Mouse (Mus musculus) brown adipose tissue, adult 24 weeks (tissue): ENCODE data around the gene Tarbp2. TPM values are rescaled to one million over a fixed set of nuclear protein-coding genes. Genes with fewer than 3 reads are reported as not detected.

Experiments used
- H3K27ac ChIP-seq: fragments of 200-500 bp; replicated peaks from 2 replicates; pipeline ENCODE4 v1.5.1; 2012; ENCODE audit warnings: low read depth, mild to moderate bottlenecking, low read length
- H3K4me1 ChIP-seq: fragments of 200-500 bp; 2 replicates; pipeline ENCODE4 v1.6.1; 2012; ENCODE audit warnings: low read length, mixed read lengths; ENCODE audit not compliant: control insufficient read depth, insufficient read depth, insufficient read length
- H3K4me3 ChIP-seq: fragments of 200-500 bp; 2 replicates; pipeline ENCODE4 v1.5.1; 2012; ENCODE audit warnings: low read depth, mild to moderate bottlenecking, low read length, moderate library complexity; ENCODE audit not compliant: insufficient read depth
- polyA plus RNA-seq: library from polyadenylated mRNA; stranded (reverse); fragments of >200 nt; gene quantifications from 2 replicates; pipeline ENCODE4 v1.2.4, GENCODE M21; 2012; ENCODE audit not compliant: missing spikeins, insufficient read depth, insufficient read length

The Tarbp2 gene
- 21.2 and 23.6 TPM in 2 replicates for polyA plus RNA-seq

- peak within 1 kb of the TSS; percentile 98 for H3K27ac ChIP-seq
- H3K4me3 ChIP-seq: peak within 1 kb of the TSS; percentile 81
- peaks cover 4% of the 10 kb centered on the region; the same call in 1 of the 2 replicates for H3K4me1 ChIP-seq
Observed at GRCm38 (mm10) chr15:102517976-102518858, at the start of gene Tarbp2. Tarbp2 (plus strand) TSS chr15:102518192.

GRCm38 (mm10) chr15:102468675-102469370 lies 49.2 kb upstream of the Tarbp2 start:
- Histone ChIP-seq H3K27ac (no peak overlapping the region), H3K4me3 (no peak overlapping the region)

GRCm38 (mm10) chr15:102470183-102470604 lies 47.8 kb upstream of the Tarbp2 start, which contains the start of gene Pcbp2:
Pcbp2 (plus strand) TSS chr15:102470539.
- peak within 1 kb of the TSS; percentile 95 for H3K27ac ChIP-seq
- H3K4me3 ChIP-seq: peak within 1 kb of the TSS; percentile 99
- no peaks in the 10 kb centered on the region for H3K4me1 ChIP-seq

More at GRCm38 (mm10) chr15:102468675-102469370, 49.2 kb upstream of the Tarbp2 start:
- no peaks in the 10 kb centered on the region for H3K4me1 ChIP-seq

- H3K27ac ChIP-seq: peak overlapping the region; percentile 95
- H3K4me3 ChIP-seq: peak overlapping the region; percentile 99
- no peaks in the 10 kb centered on the region for H3K4me1 ChIP-seq
Observed at GRCm38 (mm10) chr15:102470605-102471294, 47.2 kb upstream of the Tarbp2 start.

- H3K4me1 ChIP-seq: no peaks in the 10 kb centered on the region
- H3K4me3 ChIP-seq: peak overlapping the region; percentile 99
- no peak overlapping the region for H3K27ac ChIP-seq
Observed at GRCm38 (mm10) chr15:102471295-102471645, 46.7 kb upstream of the Tarbp2 start.

- Histone ChIP-seq H3K4me1 (no peaks in the 10 kb centered on the region), H3K4me3 (no peak overlapping the region), H3K27ac (no peak overlapping the region)
Observed at GRCm38 (mm10) chr15:102471727-102472126, 46.3 kb upstream of the Tarbp2 start.

GRCm38 (mm10) chr15:102473246-102473645 lies 44.7 kb upstream of the Tarbp2 start:
- no peak overlapping the region for H3K4me3 ChIP-seq
- no peak overlapping the region for H3K27ac ChIP-seq
- H3K4me1 ChIP-seq: no peaks in the 10 kb centered on the region

GRCm38 (mm10) chr15:102474520-102474919 lies 43.5 kb upstream of the Tarbp2 start:
- Histone ChIP-seq H3K4me3 (no peak overlapping the region), H3K27ac (no peak overlapping the region), H3K4me1 (no peaks in the 10 kb centered on the region)

- H3K4me3 ChIP-seq: no peak overlapping the region
- no peaks in the 10 kb centered on the region for H3K4me1 ChIP-seq
- no peak overlapping the region for H3K27ac ChIP-seq
Observed at GRCm38 (mm10) chr15:102483136-102483535, 34.9 kb upstream of the Tarbp2 start.

- Histone ChIP-seq H3K27ac (no peak overlapping the region), H3K4me1 (no peaks in the 10 kb centered on the region), H3K4me3 (no peak overlapping the region)
Observed at GRCm38 (mm10) chr15:102485853-102486252, 32.1 kb upstream of the Tarbp2 start.

- Histone ChIP-seq H3K4me3 (no peak overlapping the region), H3K4me1 (no peaks in the 10 kb centered on the region), H3K27ac (no peak overlapping the region)
Observed at GRCm38 (mm10) chr15:102487664-102488063, 30.3 kb upstream of the Tarbp2 start.

GRCm38 (mm10) chr15:102498322-102498721 lies 19.7 kb upstream of the Tarbp2 start:
- Histone ChIP-seq H3K4me1 (no peaks in the 10 kb centered on the region), H3K27ac (no peak overlapping the region), H3K4me3 (no peak overlapping the region)

- Histone ChIP-seq H3K4me1 (no peaks in the 10 kb centered on the region), H3K27ac (no peak overlapping the region), H3K4me3 (no peak overlapping the region)
Observed at GRCm38 (mm10) chr15:102499370-102499769, 18.6 kb upstream of the Tarbp2 start.

- Histone ChIP-seq H3K4me1 (no peaks in the 10 kb centered on the region), H3K4me3 (no peak overlapping the region)
Observed at GRCm38 (mm10) chr15:102499851-102500250, 18.1 kb upstream of the Tarbp2 start.

GRCm38 (mm10) chr15:102500479-102500878 lies 17.5 kb upstream of the Tarbp2 start:
- no peaks in the 10 kb centered on the region for H3K4me1 ChIP-seq
- no peak overlapping the region for H3K27ac ChIP-seq
- no peak overlapping the region for H3K4me3 ChIP-seq

More at GRCm38 (mm10) chr15:102499851-102500250, 18.1 kb upstream of the Tarbp2 start:
- H3K27ac ChIP-seq: no peak overlapping the region
